ENCODE assay signal across 15 mouse cellular contexts in the genomic region with DNA sequence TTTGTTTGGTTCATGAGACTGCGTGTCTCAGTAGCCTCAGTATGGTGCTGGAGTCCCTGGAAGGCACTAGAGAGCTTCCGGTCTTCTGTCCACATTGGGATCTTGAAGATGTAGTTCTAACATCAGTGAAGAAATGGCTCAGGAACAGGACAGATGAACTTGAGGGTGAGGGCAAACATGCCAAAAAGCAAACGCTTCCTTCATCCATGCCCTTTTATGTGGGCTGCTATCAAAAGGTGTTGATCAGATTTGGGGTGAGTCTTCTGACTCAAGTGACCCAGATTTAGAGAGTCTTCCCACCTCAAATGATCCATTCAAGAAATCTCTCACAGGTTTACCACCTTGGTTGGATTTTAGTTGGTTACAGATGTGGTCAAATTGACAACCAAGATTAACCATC.
"Had no signal": no experiment of that assay in that cellular context is flagged by ENCODE, and none has a peak within 500 bp of the region (broad histone marks: within the 10 kb centered on the region; RNA-seq: fewer than 3 reads in every experiment).

No protein-coding gene starts in this region.

- H3K36me3 ChIP-seq: kidney, embryonic 15.5 days; liver, embryonic 13.5 days; neural tube, embryonic 13.5 days; stomach, embryonic 15.5 days had no signal

- H3K27me3 ChIP-seq: kidney, embryonic 15.5 days; neural tube, embryonic 13.5 days; stomach, embryonic 15.5 days had no signal

- H3K27ac ChIP-seq: kidney, embryonic 15.5 days; left cerebral cortex, adult 2 months; liver, embryonic 13.5 days; neural tube, embryonic 13.5 days; stomach, embryonic 15.5 days had no signal

- DNase-seq: kidney, adult 11 months; kidney, adult 8-10 months; kidney, postnatal 10 days; kidney, postnatal 36 days; layer of hippocampus, postnatal 36 days; liver, embryonic 13.5 days; lung, adult 2 months; lung, postnatal 14 days; lung, postnatal 4 days; midbrain, embryonic 14.5 days; retina, postnatal 1 day had no signal

- H3K4me3 ChIP-seq: kidney, embryonic 15.5 days; left cerebral cortex, adult 2 months; liver, embryonic 13.5 days; neural tube, embryonic 13.5 days; stomach, embryonic 15.5 days had no signal
